Mouse (Mus musculus): ENCODE measurements around the gene Wwox.

Gene Wwox

GRCm38 (mm10) chr8:114673416-114673815 lies 234.0 kb downstream of the Wwox start:
- no peak for DNase-seq

- no peak for DNase-seq
Observed at GRCm38 (mm10) chr8:114675151-114675550, 235.7 kb downstream of the Wwox start.

DNA sequence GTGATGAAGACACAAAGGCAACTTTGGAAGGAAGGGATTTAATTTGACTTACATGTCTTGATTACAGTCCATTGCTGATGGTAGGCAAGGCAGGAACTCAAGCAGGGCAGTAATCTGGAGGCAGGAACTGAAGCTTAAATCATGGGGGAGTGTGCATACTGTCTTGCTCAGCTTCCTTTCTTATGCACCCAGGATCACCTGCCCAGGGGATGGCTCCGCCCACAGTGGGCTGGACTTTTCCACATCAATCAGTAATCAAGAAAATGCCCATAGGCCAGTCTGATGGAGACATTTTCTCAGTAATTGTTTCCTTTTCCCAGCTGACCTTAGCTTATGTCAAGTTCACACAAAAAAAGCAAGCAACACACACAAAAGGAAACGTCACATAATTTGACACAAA lies 237.5 kb downstream of the Wwox start:
- no peak for DNase-seq

DNA sequence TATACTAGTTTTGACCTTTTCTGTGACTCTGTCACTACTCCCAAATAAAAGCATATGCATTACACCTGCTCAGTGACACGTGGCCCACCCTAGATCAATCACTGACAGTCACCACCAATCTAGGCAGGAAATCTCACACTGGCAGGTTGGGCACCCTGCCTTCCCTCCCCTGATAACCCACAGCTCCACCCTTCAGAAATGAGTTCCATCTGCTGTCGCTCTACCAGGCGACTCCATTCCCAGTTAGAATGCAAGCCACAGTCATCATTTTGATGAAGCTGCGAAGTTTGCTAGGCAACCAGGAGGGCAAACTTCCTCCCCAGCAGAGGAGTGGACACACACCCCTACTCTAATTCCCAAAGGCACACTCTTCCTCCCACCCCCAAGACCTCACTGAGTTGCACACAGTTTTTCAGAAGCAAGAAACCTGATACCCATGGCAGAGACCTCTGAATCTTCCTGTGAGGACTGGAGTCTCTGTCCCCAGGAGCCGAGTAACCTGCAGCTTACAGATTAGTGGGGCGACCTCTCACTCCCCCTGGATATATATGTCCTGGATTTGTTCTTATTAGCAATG lies 238.2 kb downstream of the Wwox start:
- no peak for DNase-seq

- DNase-seq, result no peak
Observed at GRCm38 (mm10) chr8:114679386-114680098, 240.1 kb downstream of the Wwox start.

DNA sequence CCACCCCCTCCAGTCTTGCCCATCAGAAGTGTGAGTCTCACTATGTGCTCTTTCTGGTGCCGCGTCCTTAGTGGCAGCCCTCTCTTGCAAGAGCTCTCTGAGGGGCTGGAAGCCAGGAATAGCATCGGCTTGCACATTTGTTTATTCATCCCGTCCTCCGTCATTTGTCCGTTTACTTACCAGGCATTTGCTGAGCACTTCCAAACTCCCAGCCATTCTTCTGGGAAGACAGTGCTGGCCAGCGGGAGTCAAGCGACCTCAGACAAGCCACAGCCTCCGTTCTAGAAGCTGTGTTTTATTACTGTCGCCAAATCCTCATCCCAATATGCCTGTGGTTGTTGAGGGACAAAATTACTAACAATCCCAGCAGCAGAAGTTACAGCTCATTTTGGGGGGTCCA lies 241.7 kb downstream of the Wwox start:
- peak; percentile 40 for DNase-seq

DNA sequence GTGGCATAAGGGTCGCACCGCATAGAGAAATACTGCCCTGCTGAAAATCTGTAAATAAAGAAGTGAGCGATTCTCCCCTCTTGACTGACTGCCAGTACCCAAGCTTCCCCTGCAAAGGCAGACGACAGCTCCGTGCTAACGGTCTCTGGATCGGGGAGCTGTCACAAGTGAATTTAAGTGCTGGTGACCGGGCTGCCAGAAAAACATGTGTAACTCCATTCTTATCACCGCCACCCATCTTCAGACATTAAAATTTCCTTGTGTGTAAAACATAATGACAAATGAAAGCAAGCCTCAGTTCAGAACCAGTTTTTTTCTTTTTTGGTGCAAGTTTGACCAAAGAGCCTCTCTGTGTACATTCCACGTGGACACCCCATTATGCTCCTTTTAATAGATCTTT lies 242.7 kb downstream of the Wwox start:
- DNase-seq, result peak; percentile 14

- peak; percentile 46 for DNase-seq
Observed at GRCm38 (mm10) chr8:114684046-114684702, 244.7 kb downstream of the Wwox start.

- no peak for DNase-seq
Observed at GRCm38 (mm10) chr8:114686462-114686861, 247.0 kb downstream of the Wwox start.

- no peak for DNase-seq
Observed at GRCm38 (mm10) chr8:114688732-114689131, 249.3 kb downstream of the Wwox start.

DNA sequence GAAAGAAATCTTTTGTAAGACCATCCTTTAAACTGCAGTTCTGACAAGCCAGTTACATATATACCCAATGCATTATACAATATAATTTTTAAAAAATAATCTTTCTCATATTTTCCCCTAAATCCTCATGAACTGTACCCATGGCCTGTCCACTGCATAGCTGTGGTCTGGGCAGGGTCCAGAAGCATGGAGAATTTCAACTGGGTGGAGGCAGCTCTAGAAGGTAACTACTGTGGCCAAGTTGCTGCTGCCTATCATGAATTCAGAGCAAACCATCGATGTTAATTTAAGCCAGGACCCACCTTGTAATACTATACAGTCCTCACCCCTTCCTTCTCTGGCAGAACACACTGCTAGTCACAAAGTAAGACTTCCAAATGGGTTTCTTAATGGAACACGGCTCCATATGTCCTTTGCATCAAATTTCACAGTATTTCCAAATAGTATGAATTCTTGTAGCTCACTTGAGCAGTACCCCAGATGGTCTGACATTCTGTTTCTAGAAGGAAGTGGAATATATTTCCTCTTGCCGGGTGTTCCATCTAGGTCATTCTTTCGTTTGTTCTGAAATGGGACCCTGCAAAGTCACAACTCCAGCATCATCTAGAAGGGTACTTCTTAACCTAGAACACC lies 255.2 kb downstream of the Wwox start:
- no peak for DNase-seq

DNA sequence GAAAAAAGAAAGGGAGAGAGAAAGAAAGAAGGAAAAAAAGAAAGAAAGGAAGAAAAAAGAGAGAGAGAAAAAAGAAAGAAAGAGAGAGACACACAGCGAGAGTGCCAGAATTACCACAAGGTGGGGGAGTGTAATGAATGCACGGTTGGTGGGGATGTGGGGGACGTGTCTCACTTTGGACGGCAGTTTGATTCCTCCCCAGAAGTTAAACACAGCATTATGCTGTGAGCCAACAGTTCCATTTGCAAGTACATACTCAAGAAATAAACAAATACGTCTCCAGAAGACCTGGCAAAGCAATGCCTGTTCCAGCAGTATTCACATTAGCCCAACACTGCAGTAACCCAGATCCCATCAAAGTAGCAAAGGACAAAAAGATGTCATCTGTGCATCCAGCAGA lies 264.1 kb downstream of the Wwox start:
- no peak for DNase-seq

GRCm38 (mm10) chr8:114707538-114708138 lies 268.2 kb downstream of the Wwox start:
- no peak for DNase-seq

GRCm38 (mm10) chr8:114715318-114716070 lies 276.0 kb downstream of the Wwox start:
- DNase-seq, result peak; percentile 44

GRCm38 (mm10) chr8:114716546-114717255 lies 277.2 kb downstream of the Wwox start:
- DNase-seq, result no peak

DNA sequence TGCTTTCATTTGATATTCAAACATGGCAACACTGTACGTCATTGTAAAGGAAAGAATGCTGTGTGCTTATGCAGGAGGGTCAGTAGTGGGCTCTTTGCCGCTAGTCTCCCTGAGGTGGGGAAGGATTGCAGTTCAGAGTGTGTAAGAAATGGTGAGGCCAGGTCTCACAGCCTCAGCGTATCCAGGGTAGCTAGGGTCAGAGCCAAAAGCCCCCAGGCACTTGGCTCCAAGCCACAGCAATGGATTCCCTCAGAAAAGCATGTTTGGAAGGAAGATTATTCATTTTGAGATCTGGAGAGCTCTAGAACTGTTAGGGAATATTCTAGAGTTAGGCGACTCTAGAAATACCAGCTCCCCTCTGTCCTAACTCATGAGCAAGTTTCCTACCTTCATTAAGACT lies 279.4 kb downstream of the Wwox start:
- DNase-seq, result no peak

GRCm38 (mm10) chr8:114722611-114723010 lies 283.2 kb downstream of the Wwox start:
- no peak for DNase-seq

DNA sequence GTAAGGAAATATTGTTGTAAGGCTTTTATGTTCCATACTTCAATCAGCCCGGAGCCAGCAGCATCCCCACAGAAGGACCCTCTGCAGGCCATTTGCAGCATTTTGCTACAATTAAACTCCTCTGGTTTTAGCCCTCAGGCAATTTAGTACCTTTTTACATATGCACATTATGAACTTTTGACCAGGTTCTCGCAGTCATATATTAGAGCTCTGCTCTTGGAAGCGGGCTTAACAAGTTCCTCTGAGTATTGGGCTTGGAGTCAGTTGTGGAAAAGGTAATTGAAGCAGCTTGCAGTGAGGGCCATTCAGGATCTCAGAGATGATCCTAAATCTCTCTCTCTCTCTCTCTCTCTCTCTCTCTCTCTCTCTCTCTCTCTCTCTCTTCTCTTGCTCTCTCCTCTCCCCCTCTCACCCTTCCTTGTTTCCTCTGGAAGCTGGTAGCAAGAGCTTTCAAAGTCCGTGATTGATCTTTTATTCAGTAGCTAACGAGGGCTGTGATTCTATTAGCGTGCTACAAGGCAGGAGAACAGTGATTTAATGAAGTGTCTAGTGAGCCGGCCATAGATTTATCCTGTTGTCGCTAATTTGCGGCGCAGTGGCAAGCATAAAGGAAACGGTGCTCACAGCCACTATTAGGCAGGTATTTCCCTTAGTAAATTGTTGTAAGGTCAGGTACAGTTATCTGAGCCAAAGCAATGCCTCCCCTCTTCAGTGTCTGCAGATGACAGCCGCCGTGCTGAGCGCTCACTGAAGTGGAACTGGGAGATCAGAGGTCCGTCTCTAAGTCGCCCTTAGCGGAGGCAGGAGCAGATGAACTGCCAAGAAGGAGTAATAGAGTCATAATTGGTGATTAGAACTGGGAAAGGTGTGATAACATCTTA lies 292.0 kb downstream of the Wwox start:
- no peak for DNase-seq

DNA sequence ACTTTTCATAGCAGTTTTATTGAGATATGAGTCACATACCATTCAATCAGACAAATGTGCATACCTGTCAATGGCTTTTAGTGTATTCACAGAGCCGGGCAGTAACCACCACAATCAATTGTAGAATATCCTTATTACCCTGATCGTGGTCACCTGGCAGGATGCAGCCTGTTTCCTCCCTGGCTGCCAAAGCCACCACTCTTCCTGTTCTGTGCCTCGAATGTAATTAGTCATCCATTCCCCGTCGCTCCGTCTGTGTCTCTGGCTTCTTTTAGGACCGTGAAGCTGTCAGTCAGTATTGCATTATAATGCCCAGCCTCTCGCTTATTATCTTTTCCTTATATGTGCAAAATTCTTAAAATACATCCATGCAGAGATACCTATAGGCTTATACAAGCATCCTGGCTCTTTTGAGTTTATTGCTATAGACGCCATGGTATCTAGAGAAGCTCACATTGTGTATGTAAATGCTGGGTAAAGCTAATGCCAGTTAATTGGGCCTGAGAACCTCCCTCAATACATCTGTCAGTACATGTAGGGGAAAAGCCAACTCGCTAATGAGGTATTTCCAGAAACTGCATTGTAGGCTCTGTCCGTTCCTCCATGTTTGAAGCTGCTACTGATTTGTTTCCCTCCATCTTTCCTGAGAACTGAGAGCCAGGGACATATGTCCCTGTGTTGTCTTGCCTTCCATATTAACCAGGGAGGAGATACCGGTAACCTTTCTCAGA lies 303.9 kb downstream of the Wwox start:
- DNase-seq, result no peak

DNA sequence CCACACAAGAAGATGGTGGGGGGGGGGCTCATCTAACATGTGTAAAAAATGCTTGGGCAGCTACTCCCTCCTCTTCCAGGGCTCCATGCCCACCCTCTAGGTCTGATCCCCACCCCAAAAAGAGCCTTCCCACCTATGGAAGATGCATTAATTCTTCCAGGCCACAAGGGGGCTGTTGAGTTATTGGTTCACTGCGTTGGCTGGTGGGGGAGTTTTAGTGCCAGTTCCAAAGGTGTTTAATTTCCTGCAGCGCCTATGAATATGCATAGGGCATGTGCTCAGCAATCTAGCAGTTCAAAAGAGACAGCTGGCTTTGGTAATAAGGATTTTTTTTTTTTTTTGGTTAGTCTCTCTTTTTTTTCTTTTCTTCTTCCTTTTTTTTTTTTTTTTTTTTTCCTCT lies 306.9 kb downstream of the Wwox start:
- no peak for DNase-seq
